Mouse (Mus musculus): Measurements from ENCODE around the gene Rtcb. TPM values are rescaled to one million over a fixed set of nuclear protein-coding genes. Genes with fewer than 3 reads are reported as not detected.

Rtcb gene
- 138 and 172 TPM in 2 replicates for polyA plus RNA-seq (2012; rRNA removed)
- polyA plus RNA-seq (2014; fragmentation: Nextera tagmentation; extraction: Ambion mirVana): 174 and 182 TPM in 2 replicates

DNA sequence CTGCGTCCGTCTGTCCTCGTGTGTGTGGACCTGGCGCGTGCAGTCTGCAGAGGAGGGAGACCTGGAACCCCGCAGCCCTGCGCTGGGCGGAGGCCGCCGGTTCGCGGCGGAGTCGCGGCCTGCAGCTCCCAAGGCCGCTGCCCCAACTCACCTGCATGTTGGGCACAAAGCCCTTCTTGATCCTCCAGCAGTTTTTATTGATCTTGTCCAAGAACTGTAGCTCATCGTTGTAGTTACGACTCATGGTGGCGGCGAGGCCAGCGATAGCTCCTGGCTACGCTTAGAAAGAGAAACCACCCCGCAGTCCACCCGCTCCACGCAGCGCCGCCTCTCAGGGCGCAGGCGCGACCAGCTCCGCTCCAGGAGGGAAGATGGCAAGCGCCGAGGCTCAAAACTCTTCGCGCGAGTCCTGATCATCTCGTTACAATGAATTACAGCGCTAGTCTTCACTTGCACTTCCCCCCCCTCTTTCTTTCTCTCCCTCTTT is at the start of gene Rtcb:
Gene Rtcb, minus strand, starts transcription at position 360 of the 487 bp plus-strand sequence.
- ATAC-seq (ENCODE audit: low FRiP score, low read depth): peak; percentile 90
- peak; percentile 59; the same call in 1 of the 2 replicates for TF ChIP-seq POLR2A (IDR thresholded peaks at IDR 0.05; ENCODE audit: borderline replicate concordance, extremely low read depth, insufficient read depth, insufficient read length)
- Histone ChIP-seq H3K4me2 (replicated peaks; ENCODE audit: low read depth, low read length, severe bottlenecking) (peak within 1 kb of the TSS; percentile 77), H3K4me3 (replicated peaks; ENCODE audit: low read length) (peak within 1 kb of the TSS; percentile 94), H3K36me3 (ENCODE audit: control insufficient read depth, insufficient read depth, low read length) (peaks cover 26% of the 10 kb centered on the region), H3K27me3 (ENCODE audit: control insufficient read depth, insufficient read depth, low read length) (no peaks in the 10 kb centered on the region), H3K27ac (replicated peaks; ENCODE audit: low read depth, low read length) (peak within 1 kb of the TSS; percentile 83), H3K4me1 (ENCODE audit: control insufficient read depth, insufficient read depth, low read length) (no peaks in the 10 kb centered on the region), H3K9me3 (ENCODE audit: control insufficient read depth, low read length) (no peaks in the 10 kb centered on the region), H3K9ac (ENCODE audit: low read depth, low read length, severe bottlenecking) (peak within 1 kb of the TSS; percentile 94)
- 0% methylated on average over 36 of the region's 38 CpGs for WGBS
- DNase-seq (ENCODE audit: low spot score): peak; percentile 98

DNA sequence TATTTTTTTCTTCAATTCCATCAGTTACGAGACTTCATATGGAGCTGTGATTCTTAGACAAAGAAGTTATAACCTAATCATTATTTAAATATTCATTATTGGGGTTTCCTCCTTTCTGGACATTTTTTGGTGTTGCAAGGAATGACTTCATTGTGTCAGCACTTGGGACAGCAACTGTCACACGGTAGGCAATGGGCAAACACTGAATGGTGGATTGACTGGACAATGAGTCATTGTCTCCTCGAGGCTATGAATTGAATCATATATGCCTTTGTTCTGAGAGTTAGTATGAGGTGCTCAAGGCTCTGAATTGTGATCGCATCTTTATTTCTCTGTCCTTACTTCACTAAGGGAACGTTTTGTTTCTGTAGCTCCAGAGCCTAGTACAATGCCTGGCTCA is 48.8 kb upstream of the Rtcb start:
- WGBS: 82% methylated on average over 5 of the region's 5 CpGs

DNA sequence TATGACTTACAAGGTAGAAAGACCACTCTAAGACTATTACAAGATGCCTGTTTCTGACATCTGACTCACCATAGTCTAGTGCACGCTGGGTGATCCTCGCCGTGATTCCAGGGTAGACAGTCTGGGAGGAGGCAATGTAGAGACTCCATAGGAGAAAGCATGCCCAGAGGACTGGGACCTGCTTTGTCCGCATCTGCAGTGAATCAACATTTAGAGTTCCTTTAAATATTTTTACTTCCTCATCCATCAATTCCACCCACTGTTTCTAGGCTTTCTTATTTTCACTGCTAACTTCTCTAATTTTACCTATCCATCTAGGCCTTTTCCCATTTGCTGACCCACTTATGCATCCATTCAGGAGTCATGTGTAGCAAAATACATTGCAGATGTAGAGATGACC is 42.8 kb upstream of the Rtcb start:
- DNase-seq (ENCODE audit: low spot score) (no peak), ATAC-seq (ENCODE audit: low FRiP score, low read depth) (no peak)
- no peak for TF ChIP-seq POLR2A (IDR thresholded peaks at IDR 0.05; ENCODE audit: borderline replicate concordance, extremely low read depth, insufficient read depth, insufficient read length)
- no peak overlapping the region for H3K4me3 ChIP-seq (replicated peaks; ENCODE audit: low read length)
- no peak overlapping the region for H3K27ac ChIP-seq (replicated peaks; ENCODE audit: low read depth, low read length)
- H3K4me2 ChIP-seq (replicated peaks; ENCODE audit: low read depth, low read length, severe bottlenecking): no peak overlapping the region
- H3K36me3 ChIP-seq (ENCODE audit: control insufficient read depth, insufficient read depth, low read length): no peaks in the 10 kb centered on the region
- no peaks in the 10 kb centered on the region for H3K27me3 ChIP-seq (ENCODE audit: control insufficient read depth, insufficient read depth, low read length)
- 95% methylated on average over 4 of the region's 4 CpGs for WGBS
- no peaks in the 10 kb centered on the region for H3K4me1 ChIP-seq (ENCODE audit: control insufficient read depth, insufficient read depth, low read length)
- no peak overlapping the region for H3K9ac ChIP-seq (ENCODE audit: low read depth, low read length, severe bottlenecking)
- H3K9me3 ChIP-seq (ENCODE audit: control insufficient read depth, low read length): no peaks in the 10 kb centered on the region

More for the DNA sequence above, 48.8 kb upstream of the Rtcb start:
- Histone ChIP-seq H3K4me1 (ENCODE audit: control insufficient read depth, insufficient read depth, low read length) (no peaks in the 10 kb centered on the region), H3K36me3 (ENCODE audit: control insufficient read depth, insufficient read depth, low read length) (no peaks in the 10 kb centered on the region), H3K9ac (ENCODE audit: low read depth, low read length, severe bottlenecking) (no peak overlapping the region), H3K4me2 (replicated peaks; ENCODE audit: low read depth, low read length, severe bottlenecking) (no peak overlapping the region), H3K9me3 (ENCODE audit: control insufficient read depth, low read length) (no peaks in the 10 kb centered on the region), H3K27ac (replicated peaks; ENCODE audit: low read depth, low read length) (no peak overlapping the region), H3K27me3 (ENCODE audit: control insufficient read depth, insufficient read depth, low read length) (no peaks in the 10 kb centered on the region), H3K4me3 (replicated peaks; ENCODE audit: low read length) (no peak overlapping the region)
- TF ChIP-seq POLR2A (IDR thresholded peaks at IDR 0.05; ENCODE audit: borderline replicate concordance, extremely low read depth, insufficient read depth, insufficient read length): no peak
- ATAC-seq (ENCODE audit: low FRiP score, low read depth): no peak
- DNase-seq (ENCODE audit: low spot score): no peak

DNA sequence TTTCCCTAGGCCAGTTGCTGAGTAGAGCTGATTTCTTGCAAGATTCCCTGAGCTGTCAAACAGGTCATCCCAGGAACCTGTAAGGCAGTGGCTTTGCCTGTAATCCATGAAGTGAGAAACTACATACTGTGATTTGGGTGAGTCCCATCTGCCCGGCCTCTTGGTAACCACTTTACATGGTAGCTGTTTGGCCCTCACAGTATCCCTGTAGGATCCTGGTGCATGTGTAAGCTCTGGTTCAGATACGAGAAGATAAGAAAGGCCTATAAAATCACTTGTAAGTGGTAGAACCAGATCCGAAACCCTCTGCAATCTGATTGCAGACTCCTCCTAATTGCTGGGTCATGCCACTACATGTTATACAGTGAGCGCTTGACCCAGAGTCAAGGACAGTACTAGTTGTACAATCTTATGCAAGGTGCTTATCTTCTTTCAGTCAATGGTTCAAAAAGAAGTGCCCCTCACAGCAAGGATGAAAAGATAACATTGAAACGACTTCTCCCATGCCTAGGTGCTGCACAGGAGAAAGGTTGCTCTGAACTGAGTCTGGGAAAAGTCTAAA is 37.0 kb upstream of the Rtcb start:
- ATAC-seq (ENCODE audit: low FRiP score, low read depth): no peak
- 73% methylated on average over 5 of the region's 5 CpGs for WGBS
- Histone ChIP-seq H3K4me1 (ENCODE audit: control insufficient read depth, insufficient read depth, low read length) (no peaks in the 10 kb centered on the region), H3K27ac (replicated peaks; ENCODE audit: low read depth, low read length) (no peak overlapping the region), H3K36me3 (ENCODE audit: control insufficient read depth, insufficient read depth, low read length) (no peaks in the 10 kb centered on the region), H3K9ac (ENCODE audit: low read depth, low read length, severe bottlenecking) (no peak overlapping the region), H3K4me3 (replicated peaks; ENCODE audit: low read length) (no peak overlapping the region), H3K27me3 (ENCODE audit: control insufficient read depth, insufficient read depth, low read length) (no peaks in the 10 kb centered on the region), H3K4me2 (replicated peaks; ENCODE audit: low read depth, low read length, severe bottlenecking) (no peak overlapping the region), H3K9me3 (ENCODE audit: control insufficient read depth, low read length) (no peaks in the 10 kb centered on the region)
- no peak for TF ChIP-seq POLR2A (IDR thresholded peaks at IDR 0.05; ENCODE audit: borderline replicate concordance, extremely low read depth, insufficient read depth, insufficient read length)
- DNase-seq (ENCODE audit: low spot score): no peak

DNA sequence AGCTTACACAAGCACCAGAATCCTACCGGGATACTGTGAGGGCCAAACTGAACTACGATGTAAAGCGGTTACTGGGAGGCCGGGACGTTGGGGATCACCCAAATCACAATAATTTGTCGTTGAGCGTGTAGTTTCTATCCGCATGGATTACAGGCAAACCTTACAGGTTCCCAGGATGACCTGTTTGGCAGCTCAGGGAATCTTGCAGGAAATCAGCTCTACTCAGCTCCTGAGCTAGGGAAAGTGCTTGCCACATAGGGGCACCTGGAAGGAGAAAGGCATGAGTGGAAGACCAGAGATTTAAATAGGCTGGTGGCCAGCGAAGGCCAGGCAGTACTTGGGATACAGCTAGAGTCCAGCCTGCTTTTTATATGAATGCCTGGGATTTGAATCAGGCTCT is 36.2 kb upstream of the Rtcb start:
- no peak overlapping the region for H3K4me3 ChIP-seq (replicated peaks; ENCODE audit: low read length)
- no peak overlapping the region for H3K4me2 ChIP-seq (replicated peaks; ENCODE audit: low read depth, low read length, severe bottlenecking)
- no peak for DNase-seq (ENCODE audit: low spot score)
- H3K9me3 ChIP-seq (ENCODE audit: control insufficient read depth, low read length): no peaks in the 10 kb centered on the region
- no peak overlapping the region for H3K9ac ChIP-seq (ENCODE audit: low read depth, low read length, severe bottlenecking)
- ATAC-seq (ENCODE audit: low FRiP score, low read depth): no peak
- 75% methylated on average over 9 of the region's 9 CpGs for WGBS
- H3K27me3 ChIP-seq (ENCODE audit: control insufficient read depth, insufficient read depth, low read length): no peaks in the 10 kb centered on the region
- H3K4me1 ChIP-seq (ENCODE audit: control insufficient read depth, insufficient read depth, low read length): no peaks in the 10 kb centered on the region
- H3K27ac ChIP-seq (replicated peaks; ENCODE audit: low read depth, low read length): no peak overlapping the region
- H3K36me3 ChIP-seq (ENCODE audit: control insufficient read depth, insufficient read depth, low read length): no peaks in the 10 kb centered on the region
- no peak for TF ChIP-seq POLR2A (IDR thresholded peaks at IDR 0.05; ENCODE audit: borderline replicate concordance, extremely low read depth, insufficient read depth, insufficient read length)

Measured in limb, embryonic 14.5 days (tissue).